Mouse (Mus musculus) erythroblast, adult 5-6 weeks (primary cell): ENCODE measurements at regions not wholly inside any gene's neighbourhood (a gene's known extent, or its start where the extent isn't known, plus 50 kb on each side); places are given as distances from the start of the nearest gene placed in this dataset.

Experiments used
- ATAC-seq: replicated peaks from 2 replicates; pipeline ENCODE4 v1.8.0; 2016; ENCODE audit warnings: moderate number of reproducible peaks, mild to moderate bottlenecking, moderate TSS enrichment, inconsistent platforms; ENCODE audit not compliant: poor library complexity, low FRiP score, severe bottlenecking

DNA sequence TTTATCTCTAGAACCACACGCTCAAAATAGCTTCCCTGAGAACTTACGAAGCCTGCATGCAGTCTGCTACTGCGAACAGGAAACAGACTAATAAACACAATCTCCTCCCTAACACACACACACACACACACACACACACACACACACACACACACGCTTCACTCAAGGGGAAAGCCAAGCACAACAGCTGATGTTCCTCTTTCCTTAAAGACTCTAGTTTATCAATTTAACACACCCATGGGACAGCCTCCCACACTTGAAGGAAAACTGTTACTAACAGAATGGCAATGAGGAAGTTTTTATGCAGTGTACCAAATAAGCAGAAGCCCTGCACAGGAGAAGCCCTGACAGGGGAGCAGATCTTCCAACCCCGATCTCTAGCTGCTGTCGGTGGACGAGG is 177.3 kb downstream of the Rybp start:
- ATAC-seq = no peak

DNA sequence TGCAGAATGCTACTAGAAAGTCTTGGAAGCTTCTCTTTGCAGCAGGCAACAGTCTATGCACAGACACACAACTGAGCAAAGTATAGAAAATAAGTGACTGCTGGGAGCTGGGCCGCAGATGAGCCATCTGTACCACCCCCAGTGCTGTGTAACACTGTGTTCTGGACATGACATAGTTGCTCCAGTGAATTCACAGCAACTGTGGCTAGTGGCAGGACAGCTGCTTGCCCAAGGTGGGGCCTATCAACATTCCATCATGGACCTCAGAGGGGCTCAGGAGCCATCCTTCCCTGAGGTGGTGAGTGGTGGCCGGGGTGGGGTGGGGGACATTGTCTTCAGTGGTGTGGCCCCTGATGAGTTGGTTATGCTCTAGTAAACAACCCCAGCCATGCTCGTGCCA is 177.9 kb downstream of the Rybp start:
- ATAC-seq = no peak

DNA sequence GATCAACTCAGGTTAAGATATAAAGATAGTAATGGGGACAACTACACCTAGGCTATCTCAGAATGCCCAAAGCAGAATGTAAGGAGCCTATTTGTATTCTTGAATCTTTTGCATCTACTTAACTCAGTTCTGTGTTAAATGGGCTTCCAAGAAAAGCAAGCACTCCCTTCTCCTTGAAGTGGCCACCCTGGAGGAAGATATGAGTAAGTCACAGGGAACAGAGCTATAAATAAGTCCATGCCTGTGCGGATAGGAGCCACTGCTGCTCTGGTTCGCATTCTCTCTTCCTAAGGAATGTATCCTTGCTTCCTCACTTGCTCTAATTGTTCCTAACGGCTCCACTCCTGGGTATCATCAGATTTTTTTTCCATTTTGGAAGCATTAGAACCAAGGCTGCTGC is 179.8 kb downstream of the Rybp start:
- ATAC-seq = no peak

DNA sequence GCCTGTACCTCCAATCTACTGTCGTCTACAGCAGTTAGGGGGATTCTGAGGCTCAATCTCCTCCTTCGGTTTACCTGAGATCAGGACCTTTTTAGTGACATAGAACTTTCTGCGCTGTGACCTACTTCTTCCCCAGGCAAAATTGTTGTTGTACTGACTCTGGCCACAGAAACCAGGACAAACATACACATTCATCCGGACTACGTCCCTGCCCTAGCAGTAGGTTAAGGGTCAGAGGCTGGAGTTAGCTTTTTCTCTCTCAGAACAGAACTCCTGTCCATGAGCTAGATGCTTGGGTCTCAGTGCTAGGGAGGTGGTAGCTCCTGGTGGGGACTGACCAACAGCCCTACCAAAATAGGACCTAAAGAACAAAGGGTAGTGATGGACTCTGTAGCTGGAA is 180.2 kb downstream of the Rybp start:
- ATAC-seq = no peak

DNA sequence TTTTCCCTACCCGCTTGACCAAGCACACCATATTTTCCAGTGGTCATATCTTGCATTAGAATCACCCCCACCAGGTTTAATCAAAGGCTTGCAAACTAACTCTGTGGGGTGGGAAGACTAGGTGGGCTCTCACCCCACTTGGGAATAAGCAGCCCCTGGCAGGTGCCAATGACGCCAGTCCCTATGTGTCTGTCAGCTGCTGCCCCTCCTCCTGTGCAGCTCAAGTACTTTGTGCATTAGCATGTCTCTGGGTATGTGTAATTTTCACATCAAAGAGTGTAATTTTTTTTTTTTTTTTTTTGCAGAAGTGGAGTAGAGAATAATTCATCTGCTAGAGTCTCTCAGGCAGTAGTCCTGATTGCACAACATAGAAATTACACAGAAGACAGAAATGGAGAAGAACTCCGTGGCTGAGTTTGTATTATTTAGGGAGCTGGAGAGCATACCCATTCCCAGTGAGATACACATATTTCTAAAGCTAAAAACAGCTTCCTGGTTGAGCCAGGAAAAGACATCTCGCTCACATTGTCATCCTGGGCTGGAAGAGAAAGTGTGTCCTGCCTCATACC is 186.6 kb downstream of the Rybp start:
- ATAC-seq = no peak

DNA sequence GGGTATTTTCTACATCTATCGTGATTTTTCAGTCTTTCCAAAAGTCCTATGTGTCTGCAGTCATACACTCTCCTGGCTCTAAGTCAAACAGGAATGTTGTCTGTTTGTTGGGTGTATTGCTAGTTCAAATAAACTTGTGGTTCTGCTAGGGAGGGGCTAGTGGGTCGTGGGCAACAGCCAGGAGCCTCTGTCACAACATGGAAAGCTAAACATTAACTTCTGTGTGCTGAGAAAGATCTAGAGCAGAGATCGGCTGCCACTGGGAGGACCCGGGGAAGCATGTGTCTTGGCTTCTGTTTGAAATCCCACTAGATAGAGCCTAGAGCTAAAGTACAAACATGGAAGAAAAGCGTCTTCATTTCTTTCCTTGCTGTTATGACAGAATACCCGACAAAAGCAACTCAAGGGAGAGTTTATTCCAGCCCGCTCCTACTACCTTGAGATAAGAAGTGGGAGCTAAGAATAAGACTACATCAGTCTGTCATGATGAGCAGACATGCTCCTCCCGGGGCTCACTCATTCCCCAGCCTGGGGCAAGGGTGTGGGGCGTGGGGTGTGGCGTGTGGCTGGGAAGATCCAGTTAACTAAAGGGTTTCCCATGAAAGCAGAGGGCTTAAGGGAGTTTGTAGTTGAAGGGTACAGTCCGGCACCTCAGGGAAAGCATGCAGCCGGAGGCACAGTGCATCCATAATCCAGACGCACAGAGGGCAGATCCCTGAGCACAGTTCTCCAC is 190.7 kb downstream of the Rybp start:
- no peak for ATAC-seq

DNA sequence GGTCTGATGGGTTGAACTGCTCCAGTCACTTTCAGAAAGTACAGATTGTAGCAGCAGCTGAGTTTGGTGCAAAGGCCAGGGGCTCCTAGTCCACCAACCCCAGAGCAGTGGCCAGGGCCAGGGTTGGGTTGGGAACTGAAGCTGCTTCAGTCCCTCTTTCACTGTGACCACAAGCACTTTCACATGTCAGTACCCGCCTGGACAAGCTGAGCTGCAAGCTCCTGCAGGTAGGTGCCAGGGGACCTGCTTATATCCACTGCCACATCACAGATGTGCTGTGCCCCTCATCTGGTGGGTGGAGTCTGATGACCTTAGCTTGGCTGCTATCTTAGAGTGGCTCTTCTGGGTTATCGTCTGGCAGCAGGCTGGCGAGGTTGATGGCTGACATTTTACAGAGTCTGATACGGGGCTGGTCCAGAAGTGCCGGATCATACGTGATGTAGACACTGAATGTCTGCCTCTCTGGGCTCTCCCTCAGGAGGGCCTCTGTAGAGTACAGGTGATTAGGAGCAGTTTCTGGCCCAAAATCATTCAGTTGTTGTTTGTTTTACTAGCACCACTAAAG is 192.6 kb downstream of the Rybp start:
- peak; percentile 94 for ATAC-seq

DNA sequence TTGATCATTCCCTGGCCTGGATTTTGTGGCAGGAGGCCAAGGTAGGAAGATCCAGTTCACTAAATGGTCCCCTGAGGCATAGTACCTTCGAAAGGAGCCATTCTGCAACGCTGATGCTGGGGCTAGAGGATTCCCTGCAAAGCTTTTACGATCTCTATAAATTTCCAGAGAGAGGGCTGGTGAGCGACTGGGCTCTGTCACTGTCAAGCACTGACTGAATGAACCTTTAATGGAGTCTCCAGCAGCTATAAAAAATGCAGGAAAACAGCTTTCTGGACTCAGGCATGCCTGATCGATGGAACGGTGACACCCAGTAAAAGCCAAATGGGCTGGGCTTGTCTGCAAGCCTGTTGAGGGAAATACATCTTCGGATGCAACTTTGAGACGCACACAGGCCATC is 194.4 kb downstream of the Rybp start:
- ATAC-seq = no peak

DNA sequence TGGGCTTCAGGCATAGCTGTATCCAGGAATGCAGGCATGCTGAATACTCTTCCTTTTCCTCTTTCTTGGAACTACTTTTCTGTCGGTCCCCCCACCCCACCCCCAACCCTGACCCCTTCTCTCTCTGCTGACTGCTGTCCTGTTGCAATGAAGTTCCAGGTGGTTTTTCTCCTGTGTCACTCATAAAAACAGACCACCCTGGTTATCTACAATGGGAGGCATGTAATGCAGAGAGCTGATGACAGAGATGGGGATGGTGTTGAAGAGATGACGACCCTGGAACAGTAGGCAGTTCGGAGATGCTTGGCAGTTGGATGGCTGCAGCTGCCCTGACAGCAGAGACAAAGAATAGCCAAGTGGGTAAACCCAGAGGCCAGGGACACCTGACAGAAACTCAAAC is 195.5 kb downstream of the Rybp start:
- ATAC-seq = no peak

DNA sequence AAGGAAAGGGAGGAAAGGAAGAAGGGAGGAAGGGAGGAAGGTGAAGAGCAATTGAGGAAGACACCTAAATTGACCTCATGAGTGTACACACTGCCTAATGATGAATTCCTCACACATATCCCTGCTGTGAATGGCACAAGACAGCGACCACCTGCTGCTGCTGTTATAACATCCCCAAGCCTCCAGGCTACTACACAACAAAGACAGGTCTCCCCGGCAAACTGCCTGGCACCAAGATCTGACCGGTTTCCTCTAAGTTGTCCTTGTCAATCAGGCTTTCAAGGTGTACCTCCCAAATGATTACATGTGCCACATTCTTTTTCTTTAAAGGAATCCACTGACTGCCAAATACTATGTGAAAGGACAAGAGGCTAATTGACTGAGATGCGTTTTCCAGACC is 198.7 kb downstream of the Rybp start:
- ATAC-seq = no peak

DNA sequence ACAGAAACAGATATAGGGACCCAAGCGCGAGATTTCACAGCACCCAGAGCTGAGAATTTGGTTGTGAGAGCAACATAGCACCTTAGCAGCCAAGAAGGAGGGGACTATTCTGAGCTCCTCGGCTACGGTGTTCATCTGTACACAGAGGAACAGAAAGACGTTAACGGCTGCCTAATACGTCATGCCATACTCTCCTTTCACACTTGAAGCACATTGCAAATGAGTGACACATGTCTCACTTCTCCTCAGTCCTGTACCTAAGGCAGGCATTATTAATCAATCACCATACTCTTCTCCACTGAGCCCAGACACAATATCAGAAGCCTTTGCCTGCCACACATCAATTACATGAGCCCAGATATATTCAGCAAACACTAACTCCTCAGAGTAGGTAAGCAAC is 200.5 kb downstream of the Rybp start:
- no peak for ATAC-seq

DNA sequence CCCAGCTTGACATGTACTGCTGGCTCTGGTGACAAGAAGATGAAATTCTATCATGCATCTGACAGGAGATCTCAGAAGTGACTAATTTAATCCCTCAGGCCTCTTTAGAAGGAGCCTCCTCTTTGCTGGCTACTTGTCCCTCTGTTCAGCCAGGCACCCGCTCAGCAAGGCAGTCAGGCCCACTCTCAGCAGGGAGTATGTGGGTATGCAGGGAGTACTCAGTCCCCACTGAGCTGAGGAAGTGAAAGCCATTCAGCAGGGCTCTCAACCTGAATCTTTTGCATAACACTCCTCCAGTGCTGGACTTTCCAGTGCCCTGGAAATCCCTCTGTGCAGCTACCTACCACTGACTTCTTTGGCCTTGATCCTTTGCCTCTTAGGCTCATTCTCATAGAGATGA is 201.3 kb downstream of the Rybp start:
- no peak for ATAC-seq

DNA sequence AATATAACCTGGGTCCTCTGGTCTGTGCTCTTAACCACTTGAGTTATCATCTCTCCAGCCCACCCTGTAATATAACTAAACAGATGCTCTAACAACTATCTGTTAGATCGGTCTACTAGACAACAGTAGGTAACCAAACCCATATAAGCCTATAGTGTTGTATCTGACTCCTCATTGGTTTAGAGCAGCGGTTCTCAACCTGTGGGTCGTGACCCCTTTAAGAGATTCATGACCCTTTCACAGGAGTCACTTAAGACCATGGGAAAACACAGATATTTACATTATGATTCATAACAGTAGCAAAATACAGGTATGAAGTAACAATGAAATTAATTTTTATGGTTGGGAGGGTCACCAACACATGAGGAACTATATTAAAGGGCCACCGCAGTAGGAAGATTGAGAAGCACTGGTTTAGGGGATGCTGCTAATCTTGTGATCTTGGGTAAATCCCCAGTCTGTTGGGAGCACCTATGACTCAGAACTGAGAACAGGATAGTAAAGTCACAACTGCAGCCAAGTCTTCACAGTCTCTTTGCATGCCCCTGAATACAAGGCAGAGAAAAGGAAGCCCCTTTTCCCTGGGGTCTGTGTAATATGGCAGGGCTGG is 203.3 kb downstream of the Rybp start:
- ATAC-seq = no peak

DNA sequence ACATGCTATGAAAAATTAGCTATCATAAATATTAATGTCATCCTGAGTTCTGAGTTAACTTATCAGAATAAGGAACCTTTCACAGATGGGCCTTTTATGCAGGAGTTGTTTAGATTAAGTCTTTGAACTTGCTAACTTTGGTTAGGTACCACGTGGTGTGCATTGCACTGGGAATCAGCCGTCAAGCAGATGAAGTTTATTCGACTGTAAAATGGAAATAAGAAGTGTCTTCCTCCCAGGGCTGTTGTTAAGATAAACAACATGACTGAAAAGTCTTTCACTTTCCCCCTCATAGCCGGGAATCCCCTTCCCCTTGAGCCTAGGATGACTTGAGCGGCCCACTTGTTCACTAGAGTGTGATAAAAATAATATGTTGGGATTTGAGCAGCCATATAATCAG is 204.2 kb downstream of the Rybp start:
- ATAC-seq = no peak

DNA sequence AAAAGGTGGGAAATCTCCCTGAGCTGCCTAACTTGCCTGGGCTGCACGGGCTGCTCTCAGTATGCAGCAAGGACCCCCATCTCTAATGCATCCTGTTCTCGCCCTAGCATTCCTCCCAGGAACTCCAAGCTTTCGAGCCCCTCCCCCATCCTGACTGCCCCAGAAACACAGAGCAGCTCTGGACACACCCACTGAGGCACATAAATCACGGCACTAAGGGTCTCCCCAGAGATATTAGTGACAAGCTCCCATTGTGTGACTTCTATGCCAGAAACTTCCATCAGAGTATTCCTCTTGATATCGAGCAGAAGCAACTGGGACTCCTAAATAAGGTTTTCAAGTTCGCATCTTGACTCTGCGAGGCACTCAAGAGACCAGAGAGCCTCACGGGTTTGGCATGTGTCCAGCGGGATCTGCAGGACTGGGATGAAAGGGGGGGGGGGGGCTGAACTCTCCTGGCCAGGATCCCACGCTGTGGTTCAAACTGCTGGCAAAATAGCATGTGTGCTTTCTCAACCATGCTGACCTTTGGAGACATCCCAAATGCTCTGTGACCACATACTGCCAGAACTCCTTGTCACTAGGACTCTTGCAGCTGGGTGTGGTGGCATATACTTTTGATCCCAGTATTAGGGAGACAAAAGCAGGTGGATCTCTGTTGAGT is 212.5 kb downstream of the Rybp start:
- no peak for ATAC-seq

DNA sequence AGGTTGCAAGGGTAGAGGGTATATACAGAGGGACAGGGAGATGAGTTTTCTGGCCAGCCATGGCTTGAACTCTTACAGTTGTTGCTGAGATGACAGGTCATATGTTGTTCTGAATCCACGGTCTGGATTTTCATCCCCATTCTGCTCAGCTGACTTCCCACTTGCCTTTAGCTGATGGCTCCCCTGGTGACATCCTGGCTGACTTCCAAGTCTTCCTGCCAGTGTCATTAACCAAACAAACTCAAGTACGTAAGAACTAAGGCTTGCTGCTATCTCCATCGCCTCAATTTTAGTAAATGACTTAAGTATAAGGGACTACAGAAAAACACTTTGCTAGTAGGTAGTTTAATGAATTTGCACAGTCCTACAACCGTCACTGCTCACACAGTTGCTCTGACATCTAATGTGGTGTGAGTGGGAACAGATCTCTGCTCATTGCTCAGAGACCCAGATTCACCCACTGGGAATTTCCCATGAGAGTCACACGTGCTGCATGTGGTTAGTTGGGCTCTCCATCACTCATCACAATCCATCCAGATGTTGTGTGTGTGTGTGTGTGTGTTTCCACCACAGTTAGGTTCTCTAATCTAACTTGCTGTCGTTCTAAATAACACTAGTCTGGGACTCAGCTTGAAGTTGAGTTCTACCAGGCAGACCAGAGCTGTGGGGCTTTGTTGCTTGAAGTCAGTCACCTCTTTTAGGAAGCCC is 214.9 kb downstream of the Rybp start:
- no peak for ATAC-seq

DNA sequence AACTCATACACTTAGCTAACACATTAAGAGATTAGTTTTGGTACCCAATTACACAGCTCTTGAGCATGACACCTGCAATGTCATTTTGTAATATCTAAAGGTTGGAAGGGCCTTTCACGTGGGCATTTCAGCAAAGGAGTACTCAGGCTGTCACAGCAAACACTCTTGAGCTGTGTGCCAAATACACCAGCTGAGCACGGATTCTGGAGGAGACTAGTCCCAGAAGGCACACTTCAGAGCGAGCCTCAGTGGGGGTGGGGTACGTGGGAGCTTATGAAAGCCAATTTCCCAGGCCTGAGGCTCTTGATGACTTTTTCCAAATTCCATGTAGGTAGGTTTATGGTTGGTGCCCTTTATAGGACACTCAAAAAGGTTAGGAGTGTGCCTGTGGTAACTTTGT is 218.1 kb downstream of the Rybp start:
- no peak for ATAC-seq

DNA sequence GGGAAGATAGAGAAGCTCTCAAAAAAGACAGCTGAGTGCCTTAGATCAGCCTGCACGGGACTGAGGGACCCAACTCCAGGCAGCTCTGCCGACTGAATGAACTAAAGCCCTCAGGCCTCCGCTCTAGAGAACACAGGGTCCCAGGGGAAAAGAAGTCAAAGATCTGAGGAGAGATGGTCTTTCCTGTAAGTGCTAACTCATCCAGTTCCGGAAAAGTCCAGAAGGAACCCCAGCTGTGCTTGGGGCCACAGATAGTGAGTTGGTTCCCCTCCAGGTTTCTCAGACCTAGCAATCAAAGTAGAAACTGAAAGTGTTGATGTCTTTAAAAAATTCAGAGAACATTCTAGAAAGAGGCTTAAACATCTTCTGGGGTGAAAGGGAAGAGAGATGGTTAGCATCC is 220.0 kb downstream of the Rybp start:
- ATAC-seq = no peak

DNA sequence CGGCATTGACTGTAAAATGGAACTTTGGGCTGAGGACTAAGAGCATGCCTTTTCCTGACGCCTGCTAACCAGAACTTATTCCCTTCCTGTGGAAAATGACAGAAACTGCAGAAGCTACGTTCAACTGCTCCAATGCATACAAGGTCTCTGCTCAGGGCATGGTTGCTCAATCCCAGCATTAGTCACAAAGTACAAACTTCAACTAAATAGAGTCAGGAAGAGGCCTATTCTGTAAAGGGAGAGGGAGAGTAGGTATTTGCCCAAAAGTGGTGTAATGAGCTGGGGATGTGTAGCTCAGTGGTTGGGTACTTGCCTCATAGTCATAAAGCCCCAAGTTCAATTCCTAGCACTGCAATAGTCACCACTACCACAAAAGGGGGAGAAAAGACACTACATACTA is 221.7 kb downstream of the Rybp start:
- no peak for ATAC-seq

DNA sequence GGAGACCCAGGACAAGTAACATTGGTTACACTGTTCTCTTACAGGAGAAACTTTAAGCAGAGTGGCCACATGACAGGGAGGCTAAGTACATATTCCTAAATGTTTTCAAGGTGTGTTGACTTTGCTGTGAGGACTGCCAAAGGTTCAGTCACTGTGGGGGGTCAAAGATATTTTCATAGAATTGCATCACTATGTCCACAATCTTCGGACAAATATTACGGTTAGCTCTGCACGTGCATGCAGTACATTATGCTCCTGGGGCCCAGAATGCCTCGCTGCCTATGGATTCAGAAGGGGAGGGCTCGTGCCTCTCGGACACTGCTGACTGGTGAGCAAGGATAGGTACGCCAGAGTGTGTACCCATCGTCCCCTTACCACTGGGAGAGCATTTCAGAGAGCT is 224.3 kb downstream of the Rybp start:
- no peak for ATAC-seq
